Mouse (Mus musculus) lung, postnatal 0 days (tissue): ENCODE data around the gene Gsto2.

Experiments used
- CTCF ChIP-seq: IDR thresholded peaks from 2 replicates; pipeline ENCODE4 v1.5.1; 2016; ENCODE audit warnings: antibody characterized with exemption, mild to moderate bottlenecking
- EP300 ChIP-seq: IDR thresholded peaks from 2 replicates; pipeline ENCODE4 v1.6.1; 2016; ENCODE audit warnings: antibody characterized with exemption, mild to moderate bottlenecking, control low read depth

DNA sequence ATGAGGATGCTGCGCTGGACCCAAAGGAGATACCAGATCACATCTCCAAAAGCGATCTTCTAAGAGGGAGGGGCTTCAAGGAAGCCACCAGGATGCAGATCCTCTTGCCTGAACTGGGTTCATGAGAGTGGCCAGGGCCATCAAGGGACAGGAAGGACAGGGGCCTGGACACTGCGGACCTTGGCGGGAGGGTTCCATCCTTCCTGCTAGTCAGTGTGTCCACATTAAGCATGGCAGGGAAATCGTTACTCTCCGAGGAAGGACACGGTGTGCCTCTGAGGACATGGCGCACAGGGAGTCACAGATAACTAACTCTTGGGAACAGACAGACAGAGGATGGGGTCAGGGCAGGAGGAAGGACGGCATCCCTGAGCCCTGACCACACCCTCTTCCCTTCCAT is 42.3 kb downstream of the Gsto2 start:
- TF ChIP-seq EP300 (no peak), CTCF (no peak)
